Mouse (Mus musculus): ENCODE measurements at regions not wholly inside any gene's neighbourhood (a gene's known extent, or its start where the extent isn't known, plus 50 kb on each side); places are given as distances from the start of the nearest gene placed in this dataset.
A peak's percentile ranks its signal among the peaks of the same experiment; 100 is the strongest.
"Not testable (repeated sequence)": the region's sequence is repeated elsewhere in the genome, so short reads cannot be mapped to it uniquely, and the experiment has no call there.

DNA sequence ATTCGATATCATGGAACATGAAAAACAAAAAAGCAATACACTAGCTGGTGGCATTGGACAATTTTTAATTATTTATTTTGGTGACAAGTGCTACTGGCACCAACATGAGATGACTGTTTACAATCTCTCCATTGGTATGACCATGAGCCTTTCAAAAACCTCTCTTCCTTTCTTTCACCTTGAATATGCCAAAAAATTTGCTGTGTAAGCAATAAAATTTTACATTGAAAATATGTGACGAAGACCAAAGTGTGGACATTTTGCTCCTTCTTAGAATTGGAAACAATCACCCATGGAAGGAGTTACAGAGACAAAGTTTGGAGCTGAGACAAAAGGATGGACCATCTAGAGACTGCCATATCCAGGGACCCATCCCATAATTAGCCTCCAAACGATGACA lies 83.4 kb upstream of the Gm49339 start:
- 58% methylated on average over 3 of the region's 3 CpGs for WGBS (ENCODE audit: insufficient replicate concordance)

DNA sequence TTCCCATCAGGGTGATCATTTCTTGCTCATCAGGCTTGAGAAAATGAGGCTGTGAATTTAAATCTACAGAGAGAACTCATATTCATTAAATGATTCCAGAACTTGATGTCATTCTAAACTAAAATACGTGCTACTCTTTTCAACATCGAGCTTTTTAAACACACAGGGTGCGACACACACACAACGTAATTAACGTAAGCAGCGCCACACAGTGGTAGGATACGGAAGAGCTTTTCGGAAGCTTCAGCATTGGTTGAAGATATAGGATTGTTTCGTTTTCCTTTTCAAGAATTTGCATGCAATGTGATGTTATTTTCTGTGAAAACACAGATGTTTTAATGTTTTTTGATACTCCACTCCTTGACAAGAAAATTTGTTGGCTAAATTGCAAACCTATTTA lies 75.3 kb upstream of the Gm49339 start:
- no peaks in the 10 kb centered on the region for H3K27me3 ChIP-seq (ENCODE audit: control insufficient read depth, insufficient read depth, low read length)
- DNase-seq (ENCODE audit: low read depth in 3 of 3, low spot score in 3 of 3) (peak; percentile 2 to 23 (median 20)), ATAC-seq (ENCODE audit: insufficient read depth) (no peak)
- no peaks in the 10 kb centered on the region for H3K36me3 ChIP-seq (replicated peaks; ENCODE audit: control insufficient read depth, insufficient read depth, low read depth)
- H3K9me3 ChIP-seq (ENCODE audit: control insufficient read depth, low read length): no peaks in the 10 kb centered on the region
- peak; percentile 58 for TF ChIP-seq CTCF (IDR thresholded peaks at IDR 0.05; ENCODE audit: low read depth)
- no peak for TF ChIP-seq EP300 (IDR thresholded peaks at IDR 0.05; ENCODE audit: low read depth)
- H3K4me3 ChIP-seq (ENCODE audit: insufficient read depth in 1 of 2, low read depth in 2 of 2, low read length in 2 of 2): no peak overlapping the region
- no peak overlapping the region for H3K4me2 ChIP-seq (ENCODE audit: low read depth)
- H3K4me1 ChIP-seq (replicated peaks; ENCODE audit: control insufficient read depth in 2 of 2, insufficient read depth in 2 of 2, low read length in 1 of 2): no peaks in the 10 kb centered on the region
- 4% methylated on average over 9 of the region's 9 CpGs for WGBS (ENCODE audit: insufficient replicate concordance)
- no peak overlapping the region for H3K9ac ChIP-seq (replicated peaks)
- no peak overlapping the region for H3K27ac ChIP-seq

More for the DNA sequence above, 83.4 kb upstream of the Gm49339 start:
- not testable (repeated sequence) for ATAC-seq (ENCODE audit: insufficient read depth); H3K27ac ChIP-seq; H3K4me2 ChIP-seq (ENCODE audit: low read depth); DNase-seq (ENCODE audit: low read depth in 3 of 3, low spot score in 3 of 3); H3K4me1 ChIP-seq (replicated peaks; ENCODE audit: control insufficient read depth in 2 of 2, insufficient read depth in 2 of 2, low read length in 1 of 2); H3K9me3 ChIP-seq (ENCODE audit: control insufficient read depth, low read length); H3K36me3 ChIP-seq (replicated peaks; ENCODE audit: control insufficient read depth, insufficient read depth, low read depth); H3K9ac ChIP-seq (replicated peaks); H3K4me3 ChIP-seq (ENCODE audit: insufficient read depth in 1 of 2, low read depth in 2 of 2, low read length in 2 of 2); H3K27me3 ChIP-seq (ENCODE audit: control insufficient read depth, insufficient read depth, low read length)

DNA sequence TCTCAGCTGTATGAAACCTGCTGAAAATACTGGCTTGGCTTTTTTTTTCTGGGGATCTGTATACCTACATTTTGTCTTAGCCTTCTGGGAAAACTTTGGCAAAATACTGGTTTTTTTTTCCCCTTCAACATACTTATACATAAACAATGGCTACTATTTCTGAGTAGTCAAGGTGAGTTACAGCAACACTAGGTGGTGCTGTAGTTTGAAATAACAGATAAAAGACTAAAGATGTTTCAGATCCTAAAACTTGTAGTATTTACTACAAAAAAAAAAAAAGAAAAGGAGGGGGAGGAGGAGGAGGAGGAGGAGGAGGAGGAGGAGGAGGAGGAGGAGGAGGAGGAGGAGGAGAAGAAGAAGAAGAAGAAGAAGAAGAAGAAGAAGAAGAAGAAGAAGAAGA lies 67.6 kb upstream of the Gm49339 start:
- no peaks in the 10 kb centered on the region for H3K4me1 ChIP-seq (replicated peaks; ENCODE audit: control insufficient read depth in 2 of 2, insufficient read depth in 2 of 2, low read length in 1 of 2)
- H3K9ac ChIP-seq (replicated peaks): no peak overlapping the region
- ATAC-seq (ENCODE audit: insufficient read depth) (no peak), DNase-seq (ENCODE audit: low read depth in 3 of 3, low spot score in 3 of 3) (no peak)
- TF ChIP-seq CTCF (IDR thresholded peaks at IDR 0.05; ENCODE audit: low read depth) (no peak), EP300 (IDR thresholded peaks at IDR 0.05; ENCODE audit: low read depth) (no peak)
- no peak overlapping the region for H3K4me2 ChIP-seq (ENCODE audit: low read depth)
- no peaks in the 10 kb centered on the region for H3K27me3 ChIP-seq (ENCODE audit: control insufficient read depth, insufficient read depth, low read length)
- H3K36me3 ChIP-seq (replicated peaks; ENCODE audit: control insufficient read depth, insufficient read depth, low read depth): no peaks in the 10 kb centered on the region
- no peak overlapping the region for H3K4me3 ChIP-seq (ENCODE audit: insufficient read depth in 1 of 2, low read depth in 2 of 2, low read length in 2 of 2)
- H3K9me3 ChIP-seq (ENCODE audit: control insufficient read depth, low read length): no peaks in the 10 kb centered on the region
- no peak overlapping the region for H3K27ac ChIP-seq

DNA sequence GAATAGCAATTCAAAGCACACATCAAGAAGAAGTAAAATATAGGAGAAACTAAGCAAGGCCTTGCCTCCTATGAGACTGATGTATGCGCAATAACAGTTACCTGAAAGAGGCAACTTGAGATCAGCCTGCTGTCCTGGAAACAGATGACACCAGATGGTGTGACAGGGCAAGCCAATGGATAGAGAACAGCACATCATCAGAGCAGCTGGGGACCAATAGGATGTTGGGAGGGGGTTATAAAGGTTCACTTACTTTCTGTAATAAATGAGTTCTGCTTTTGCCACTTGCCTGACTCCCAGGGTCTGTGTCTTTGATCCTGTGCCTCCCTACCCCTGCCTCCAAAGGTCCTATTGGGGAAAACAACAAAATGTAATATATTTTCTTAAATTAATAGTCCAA lies 65.9 kb upstream of the Gm49339 start:
- no peaks in the 10 kb centered on the region for H3K4me1 ChIP-seq (replicated peaks; ENCODE audit: control insufficient read depth in 2 of 2, insufficient read depth in 2 of 2, low read length in 1 of 2)
- no peaks in the 10 kb centered on the region for H3K9me3 ChIP-seq (ENCODE audit: control insufficient read depth, low read length)
- H3K4me3 ChIP-seq (ENCODE audit: insufficient read depth in 1 of 2, low read depth in 2 of 2, low read length in 2 of 2): no peak overlapping the region
- DNase-seq (ENCODE audit: low read depth in 3 of 3, low spot score in 3 of 3) (no peak), ATAC-seq (ENCODE audit: insufficient read depth) (no peak)
- H3K36me3 ChIP-seq (replicated peaks; ENCODE audit: control insufficient read depth, insufficient read depth, low read depth): no peaks in the 10 kb centered on the region
- H3K27ac ChIP-seq: no peak overlapping the region
- TF ChIP-seq EP300 (IDR thresholded peaks at IDR 0.05; ENCODE audit: low read depth) (no peak), CTCF (IDR thresholded peaks at IDR 0.05; ENCODE audit: low read depth) (no peak)
- 79% methylated on average over 1 of the region's 1 CpGs for WGBS (ENCODE audit: insufficient replicate concordance)
- H3K27me3 ChIP-seq (ENCODE audit: control insufficient read depth, insufficient read depth, low read length): no peaks in the 10 kb centered on the region
- H3K9ac ChIP-seq (replicated peaks): no peak overlapping the region
- no peak overlapping the region for H3K4me2 ChIP-seq (ENCODE audit: low read depth)

DNA sequence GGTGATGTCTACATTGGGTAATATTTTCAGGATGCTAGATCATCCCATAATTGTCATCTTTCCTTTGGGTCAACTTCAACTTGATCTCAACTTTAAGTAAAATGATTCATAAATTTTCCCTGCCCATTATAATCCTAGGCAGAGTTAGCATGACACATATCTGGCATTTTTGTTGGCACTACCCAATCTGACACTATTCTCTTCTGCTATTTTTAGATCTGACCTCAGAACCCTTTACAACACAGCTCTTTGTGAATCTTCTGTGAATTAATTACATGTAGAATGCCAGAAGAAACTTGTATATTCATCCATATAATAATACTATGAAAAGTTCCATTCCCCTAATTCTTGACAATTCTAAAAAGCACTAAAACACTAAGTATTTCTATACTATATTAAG lies 63.7 kb upstream of the Gm49339 start:
- Histone ChIP-seq H3K27ac (no peak overlapping the region), H3K4me3 (ENCODE audit: insufficient read depth in 1 of 2, low read depth in 2 of 2, low read length in 2 of 2) (no peak overlapping the region), H3K9ac (replicated peaks) (no peak overlapping the region), H3K27me3 (ENCODE audit: control insufficient read depth, insufficient read depth, low read length) (no peaks in the 10 kb centered on the region), H3K36me3 (replicated peaks; ENCODE audit: control insufficient read depth, insufficient read depth, low read depth) (no peaks in the 10 kb centered on the region), H3K9me3 (ENCODE audit: control insufficient read depth, low read length) (no peaks in the 10 kb centered on the region), H3K4me1 (replicated peaks; ENCODE audit: control insufficient read depth in 2 of 2, insufficient read depth in 2 of 2, low read length in 1 of 2) (no peaks in the 10 kb centered on the region), H3K4me2 (ENCODE audit: low read depth) (no peak overlapping the region)
- no peak for TF ChIP-seq EP300 (IDR thresholded peaks at IDR 0.05; ENCODE audit: low read depth)
- no peak for TF ChIP-seq CTCF (IDR thresholded peaks at IDR 0.05; ENCODE audit: low read depth)
- DNase-seq (ENCODE audit: low read depth in 3 of 3, low spot score in 3 of 3) (no peak), ATAC-seq (ENCODE audit: insufficient read depth) (no peak)
